Mouse (Mus musculus) liver, adult 2 months (tissue): Measurements from ENCODE around the gene Rnf168.
"Not testable (repeated sequence)": the region's sequence is repeated elsewhere in the genome, so short reads cannot be mapped to it uniquely, and the experiment has no call there.

ENCODE experiments used
- CTCF ChIP-seq: fragments of 200-500 bp; IDR thresholded peaks from 2 replicates; pipeline ENCODE4 v1.5.1; 2011; ENCODE audit warnings: low read depth, low read length, control low read depth
- POLR2A ChIP-seq: fragments of 200-500 bp; IDR thresholded peaks from 2 replicates; pipeline ENCODE4 v1.6.1; 2011; ENCODE audit warnings: low read length, control low read depth; ENCODE audit not compliant: insufficient read depth; ENCODE audit errors: extremely low read depth

- not testable (repeated sequence) for TF ChIP-seq POLR2A, CTCF
Observed at GRCm38 (mm10) chr16:32232050-32232449, 45.2 kb upstream of the Rnf168 start.
